Mouse (Mus musculus): Measurements from ENCODE around the gene Gm21830. TPM values are rescaled to one million over a fixed set of nuclear protein-coding genes. Genes with fewer than 3 reads are reported as not detected.

The Gm21830 gene
- total RNA-seq (2023): not detected

GRCm38 (mm10) chr2:67413425-67413824 is at the start of gene Gm21830:
Gene Gm21830, plus strand, starts transcription at chr2:67413725.

DNA sequence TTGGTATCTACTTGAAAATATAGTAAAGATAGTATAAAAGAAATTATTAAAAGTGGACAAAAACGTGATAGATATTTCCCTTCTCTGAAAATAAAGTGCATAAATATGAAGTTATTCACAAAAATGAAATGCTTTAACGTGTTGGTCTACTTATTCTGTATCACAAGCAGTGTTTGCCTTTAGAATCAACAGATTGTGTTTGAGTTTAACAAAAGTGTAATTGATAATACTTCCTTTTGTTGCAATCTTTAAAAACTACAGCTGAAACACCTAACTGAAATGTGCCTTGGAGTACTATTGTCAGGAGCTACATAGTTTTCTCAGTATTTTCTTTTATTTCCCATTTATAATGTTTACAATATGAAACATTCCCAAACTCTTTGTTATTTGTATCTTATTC is 19.6 kb downstream of the Gm21830 start, which contains the start of gene Gm26727:
TSS of gene Gm26727 (minus strand) at position 101 of the 400 bp plus-strand sequence.

DNA sequence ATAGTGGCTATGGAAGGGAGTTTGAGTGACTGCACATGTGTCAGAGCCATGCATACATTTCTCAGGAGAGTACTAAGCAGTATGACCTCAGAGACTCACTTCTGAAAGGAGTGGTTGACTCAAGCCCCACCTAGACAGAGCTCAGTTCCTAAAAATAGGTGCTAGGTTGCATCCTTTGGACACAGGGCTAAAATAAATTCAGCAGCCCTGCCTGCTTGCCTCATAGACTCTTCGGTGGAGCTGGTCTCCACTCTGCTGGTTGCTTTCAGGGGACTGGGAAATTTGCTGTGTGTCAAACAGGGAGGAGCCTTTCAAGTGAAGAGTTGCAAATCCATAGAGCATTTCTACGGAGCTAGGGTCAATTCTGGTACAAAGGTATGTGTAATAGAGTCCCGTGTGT is 32.3 kb downstream of the Gm21830 start, which contains the start of gene Xirp2:
TSS of gene Xirp2 (plus strand) at position 223 of the 400 bp plus-strand sequence.

Other genes starting within 250 kb of the Gm21830 start
- not detected for gene Gm26727, start 19.5 kb downstream of the Gm21830 start, total RNA-seq (2023)
- not detected for gene Xirp2, start 32.3 kb downstream of the Gm21830 start, total RNA-seq (2023)
- not detected for gene B3galt1, start 152.1 kb downstream of the Gm21830 start, total RNA-seq (2023)